Comparison of ENCODE assay signal across 19 mouse cellular contexts in genomic region chr14:17347286-17347685, GRCm38 (mm10).
A peak's percentile ranks its signal among the peaks of the same experiment; 100 is the strongest.
DNase-seq lines count a peak whose midpoint lies in the region; TF ChIP-seq lines count a peak whose summit lies in the region.
"Had no signal": no experiment of that assay in that cellular context is flagged by ENCODE, and none has a peak within 500 bp of the region (broad histone marks: within the 10 kb centered on the region; RNA-seq: fewer than 3 reads in every experiment).

No protein-coding gene starts in this region.

- H3K4me1 ChIP-seq in E14TG2a.4 (replicated peaks; ENCODE audit: low read depth, low read length), result no peaks in the 10 kb centered on the region
- H3K4me1 ChIP-seq: embryonic facial prominence, embryonic 13.5 days; heart, embryonic 10.5 days; hindbrain, embryonic 12.5 days; midbrain, embryonic 12.5 days; neural tube, embryonic 13.5 days had no signal

- no peaks in the 10 kb centered on the region for H3K27me3 ChIP-seq in E14TG2a.4 (ENCODE audit: insufficient read depth, low read length)
- H3K27me3 ChIP-seq: embryonic facial prominence, embryonic 13.5 days; hindbrain, embryonic 12.5 days; midbrain, embryonic 12.5 days; neural tube, embryonic 13.5 days had no signal

- no peak overlapping the region for H3K27ac ChIP-seq in left cerebral cortex, adult 2 months
- H3K27ac ChIP-seq: embryonic facial prominence, embryonic 13.5 days; heart, embryonic 10.5 days; hindbrain, embryonic 12.5 days; limb, embryonic 10.5 days; midbrain, embryonic 12.5 days; neural tube, embryonic 13.5 days had no signal

- no peak for TF ChIP-seq POLR2A in brain, embryonic 14.5 days (IDR thresholded peaks at IDR 0.05; ENCODE audit: borderline replicate concordance, extremely low read depth, insufficient read depth, insufficient read length, poor library complexity, severe bottlenecking)

- H3K9me3 ChIP-seq in E14TG2a.4 (ENCODE audit: low read length), result no peaks in the 10 kb centered on the region
- H3K9me3 ChIP-seq: embryonic facial prominence, embryonic 13.5 days; heart, embryonic 10.5 days; hindbrain, embryonic 12.5 days; limb, embryonic 10.5 days; midbrain, embryonic 12.5 days; neural tube, embryonic 13.5 days had no signal

- intact Hi-C loops in left cerebral cortex, adult 2 months (cut with DNase I), result no loop called here
- intact Hi-C loops in left cerebral cortex, postnatal 14 days (cut with DNase I), result no loop called here

- H3K4me3 ChIP-seq in left cerebral cortex, adult 2 months, result no peak overlapping the region
- H3K4me3 ChIP-seq in E14TG2a.4 (replicated peaks; ENCODE audit: low read length), result no peak overlapping the region
- H3K4me3 ChIP-seq: embryonic facial prominence, embryonic 13.5 days; heart, embryonic 10.5 days; hindbrain, embryonic 12.5 days; limb, embryonic 10.5 days; midbrain, embryonic 12.5 days; neural tube, embryonic 13.5 days had no signal

- peak; percentile 35 for TF ChIP-seq CTCF in left cerebral cortex, adult 2 months (IDR thresholded peaks at IDR 0.05)
- 0 out of 2 replicates have a peak, but pooled peaks have one; percentile 12 for TF ChIP-seq CTCF in E14TG2a.4 (conservative IDR thresholded peaks at IDR 0.05; ENCODE audit: low read length)
- peak; percentile 14; the same call in 1 of the 2 replicates for TF ChIP-seq CTCF in brain, embryonic 14.5 days (IDR thresholded peaks at IDR 0.05; ENCODE audit: borderline replicate concordance, extremely low read depth, insufficient read depth, insufficient read length)

- DNase-seq in embryo, embryonic 11 days, result peak; percentile 7
- DNase-seq in embryo, embryonic 9.5 days (ENCODE audit: extremely low spot score), result no peak
- DNase-seq in left cerebral cortex, adult 2 months (ENCODE audit: extremely low spot score in 1 of 2, low spot score in 2 of 2), result no peak
- no peak for DNase-seq in left cerebral cortex, postnatal 14 days (ENCODE audit: low spot score in 2 of 2)
- DNase-seq in brain, embryonic 14.5 days (ENCODE audit: low read depth), result peak; percentile 3
- no peak for DNase-seq in ovary, postnatal 14 days (ENCODE audit: low spot score)
- DNase-seq in liver, result no peak
- DNase-seq: cerebellum, adult 8-10 months; kidney, adult 8-10 months; lung, adult 18-20 months; right cerebral cortex, postnatal 25 days; thymus, adult 2 months had no signal

- no peaks in the 10 kb centered on the region for H3K36me3 ChIP-seq in E14TG2a.4 (ENCODE audit: insufficient read depth, low read length)
- H3K36me3 ChIP-seq: embryonic facial prominence, embryonic 13.5 days; heart, embryonic 10.5 days; hindbrain, embryonic 12.5 days; limb, embryonic 10.5 days; midbrain, embryonic 12.5 days; neural tube, embryonic 13.5 days had no signal

Comparison
In these comparisons a context has a peak if more than half of its experiments do, and no peak if none do; other contexts are left out.
1. DNase-seq: peak in embryo, embryonic 11 days (single experiment) and brain, embryonic 14.5 days (single experiment); none in embryo, embryonic 9.5 days (single experiment), left cerebral cortex, adult 2 months (0 of 2), left cerebral cortex, postnatal 14 days (0 of 2), ovary, postnatal 14 days (single experiment) and liver (single experiment).
2. Peak in every context shown above with its lines, with median percentiles within 50 percentile points of each other: CTCF ChIP-seq.